ENCODE assay signal across 8 mouse cellular contexts in the genomic region with DNA sequence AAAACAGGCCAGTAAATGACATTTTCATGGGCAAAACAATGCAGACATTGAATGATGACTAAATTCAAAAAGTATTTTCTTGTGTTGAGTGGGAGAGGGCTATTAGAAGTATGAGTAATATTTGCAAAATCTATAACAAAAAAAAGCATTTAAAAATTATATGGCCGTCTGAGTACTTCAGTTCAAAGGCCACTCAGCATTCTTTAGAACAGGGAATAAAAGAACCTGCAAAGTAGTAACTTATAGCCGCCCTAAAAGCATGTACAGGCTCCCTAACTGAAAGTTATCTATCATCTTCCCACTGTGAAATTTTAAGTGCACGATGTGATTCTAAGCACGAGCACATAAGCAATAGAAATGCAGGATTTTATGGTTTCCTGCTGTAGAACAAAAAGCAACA. TPM values are rescaled to one million over a fixed set of nuclear protein-coding genes. Genes with fewer than 3 reads are reported as not detected.
DNase-seq lines count a peak whose midpoint lies in the region; ATAC-seq and TF ChIP-seq lines count a peak whose summit lies in the region.

No protein-coding gene starts in this region.

- WGBS in heart, postnatal 0 days: 56% methylated on average over 4 of the region's 4 CpGs
- WGBS in embryonic facial prominence, embryonic 10.5 days: 82% methylated on average over 4 of the region's 4 CpGs
- 62% methylated on average over 4 of the region's 4 CpGs for WGBS in forebrain, postnatal 0 days
- WGBS in midbrain, embryonic 11.5 days: 71% methylated on average over 4 of the region's 4 CpGs

- H3K9me3 ChIP-seq in heart, postnatal 0 days (replicated peaks; ENCODE audit: control insufficient read depth, low read length): no peaks in the 10 kb centered on the region
- no peaks in the 10 kb centered on the region for H3K9me3 ChIP-seq in embryonic facial prominence, embryonic 10.5 days
- no peaks in the 10 kb centered on the region for H3K9me3 ChIP-seq in forebrain, postnatal 0 days (ENCODE audit: low read length)
- H3K9me3 ChIP-seq in midbrain, embryonic 11.5 days (ENCODE audit: control insufficient read depth, low read length): no peaks in the 10 kb centered on the region

- H3K9ac ChIP-seq in heart, postnatal 0 days (replicated peaks; ENCODE audit: low read depth, low read length): no peak overlapping the region
- H3K9ac ChIP-seq in forebrain, postnatal 0 days: no peak overlapping the region
- H3K9ac ChIP-seq in midbrain, embryonic 11.5 days (ENCODE audit: low read length): no peak overlapping the region

- H3K27ac ChIP-seq in heart, postnatal 0 days (ENCODE audit: low read depth): peak overlapping the region; percentile 98
- H3K27ac ChIP-seq in embryonic facial prominence, embryonic 10.5 days (replicated peaks): peak overlapping the region; percentile 91
- 0 out of 2 replicates have a peak overlapping the region, but pooled peaks have one; percentile 88 for H3K27ac ChIP-seq in forebrain, postnatal 0 days (ENCODE audit: low read depth, low read length)
- H3K27ac ChIP-seq in midbrain, embryonic 11.5 days (ENCODE audit: low read depth, low read length): no peak overlapping the region

- TF ChIP-seq CTCF in heart, postnatal 0 days (IDR thresholded peaks at IDR 0.05; ENCODE audit: low read depth): no peak
- TF ChIP-seq CTCF in forebrain, postnatal 0 days (IDR thresholded peaks at IDR 0.05; ENCODE audit: low read depth): no peak

- DNase-seq in heart, postnatal 0 days (ENCODE audit: low spot score): no peak
- DNase-seq in heart, postnatal 4 days: no peak
- no peak for DNase-seq in embryonic facial prominence, embryonic 10.5 days (ENCODE audit: low spot score)
- no peak for DNase-seq in forebrain, postnatal 0 days
- DNase-seq in midbrain, embryonic 11.5 days (ENCODE audit: low spot score, missing footprints): peak; percentile 82
- DNase-seq in right cerebral cortex, adult 2 months (ENCODE audit: low spot score in 2 of 2): no peak
- no peak for DNase-seq in cerebellum, postnatal 4 days (ENCODE audit: low spot score in 2 of 2)
- no peak for DNase-seq in gastrocnemius, postnatal 4 days (ENCODE audit: low spot score in 2 of 2)

- H3K36me3 ChIP-seq in heart, postnatal 0 days (replicated peaks; ENCODE audit: control insufficient read depth, insufficient read depth, low read length): no peaks in the 10 kb centered on the region
- no peaks in the 10 kb centered on the region for H3K36me3 ChIP-seq in embryonic facial prominence, embryonic 10.5 days (replicated peaks)
- no peaks in the 10 kb centered on the region for H3K36me3 ChIP-seq in forebrain, postnatal 0 days (ENCODE audit: insufficient read depth)
- H3K36me3 ChIP-seq in midbrain, embryonic 11.5 days (ENCODE audit: control insufficient read depth, insufficient read depth, low read length): no peaks in the 10 kb centered on the region

- ATAC-seq in heart, postnatal 0 days (ENCODE audit: insufficient read depth, low read depth): no peak
- ATAC-seq in forebrain, postnatal 0 days: no peak
- ATAC-seq in midbrain, embryonic 11.5 days (ENCODE audit: low FRiP score): no peak

- H3K27me3 ChIP-seq in heart, postnatal 0 days (ENCODE audit: control insufficient read depth, insufficient read depth, low read length): no peaks in the 10 kb centered on the region
- H3K27me3 ChIP-seq in embryonic facial prominence, embryonic 10.5 days (replicated peaks; ENCODE audit: low read depth, poor library complexity, severe bottlenecking): no peaks in the 10 kb centered on the region
- no peaks in the 10 kb centered on the region for H3K27me3 ChIP-seq in forebrain, postnatal 0 days (ENCODE audit: insufficient read depth, low read length)
- no peaks in the 10 kb centered on the region for H3K27me3 ChIP-seq in midbrain, embryonic 11.5 days (ENCODE audit: control insufficient read depth, insufficient read depth, low read length)

- H3K4me1 ChIP-seq in heart, postnatal 0 days (ENCODE audit: control insufficient read depth, insufficient read depth): peaks cover 10% of the 10 kb centered on the region; the same call in 1 of the 2 replicates
- peaks cover 14% of the 10 kb centered on the region for H3K4me1 ChIP-seq in embryonic facial prominence, embryonic 10.5 days
- no peaks in the 10 kb centered on the region for H3K4me1 ChIP-seq in forebrain, postnatal 0 days (ENCODE audit: insufficient read depth)
- peaks cover 5% of the 10 kb centered on the region; the same call in 1 of the 2 replicates for H3K4me1 ChIP-seq in midbrain, embryonic 11.5 days (ENCODE audit: control insufficient read depth, insufficient read depth, low read length)

- no peak overlapping the region for H3K4me3 ChIP-seq in heart, postnatal 0 days (ENCODE audit: low read depth, low read length)
- H3K4me3 ChIP-seq in embryonic facial prominence, embryonic 10.5 days: peak overlapping the region; percentile 78; the same call in 1 of the 2 replicates
- no peak overlapping the region for H3K4me3 ChIP-seq in forebrain, postnatal 0 days (ENCODE audit: low read depth, low read length)
- no peak overlapping the region for H3K4me3 ChIP-seq in midbrain, embryonic 11.5 days (ENCODE audit: low read depth, low read length)

- H3K4me2 ChIP-seq in heart, postnatal 0 days (ENCODE audit: low read depth, low read length): peak overlapping the region; percentile 80
- H3K4me2 ChIP-seq in forebrain, postnatal 0 days (ENCODE audit: low read depth): peak overlapping the region; percentile 98; the same call in 1 of the 2 replicates
- peak overlapping the region; percentile 97; the same call in 1 of the 2 replicates for H3K4me2 ChIP-seq in midbrain, embryonic 11.5 days

- TF ChIP-seq EP300 in heart, postnatal 0 days (IDR thresholded peaks at IDR 0.05; ENCODE audit: low read depth): no peak

RNA-seq across cellular contexts. Expression of gene Camk2d, which starts 0.6 kb away (rescaled TPM):
- 191 and 217 TPM in 2 replicates for total RNA-seq in heart, postnatal 0 days (2014; rRNA removed; ENCODE audit: low replicate concordance)
- 96.2 and 109 TPM in 2 replicates for polyA plus RNA-seq in heart, postnatal 0 days (2015; fragmentation: Nextera tagmentation; extraction: Ambion mirVana)
- 100 to 1,000 TPM; 208 to 210 TPM for total RNA-seq in heart, postnatal 4 days (2021)
- polyA plus RNA-seq in embryonic facial prominence, embryonic 10.5 days (2016; fragmentation: Nextera tagmentation; extraction: Ambion mirVana): 12.3 and 13.7 TPM in 2 replicates
- 62.3 and 97.7 TPM in 2 replicates for total RNA-seq in forebrain, postnatal 0 days (2014; rRNA removed)
- 30.9 and 52.8 TPM in 2 replicates for polyA plus RNA-seq in forebrain, postnatal 0 days (2015; fragmentation: Nextera tagmentation; extraction: Ambion mirVana)
- 13.5 TPM in 2 replicates for polyA plus RNA-seq in midbrain, embryonic 11.5 days (2014; fragmentation: Nextera tagmentation; extraction: Ambion mirVana)
- total RNA-seq in gastrocnemius, postnatal 4 days (2021): 100 to 1,000 TPM in 1 of 2 experiments, 10 to 100 TPM in 1; 98.9 to 104 TPM
